Mouse (Mus musculus): ENCODE results near the gene Elfn2.

- no peak for TF ChIP-seq POLR2A (IDR thresholded peaks at IDR 0.05; ENCODE audit: borderline replicate concordance, extremely low read depth, low read depth, low read length)
- no peak for TF ChIP-seq CTCF (IDR thresholded peaks at IDR 0.05; ENCODE audit: insufficient read depth, low read length)
Measured at GRCm38 (mm10) chr15:78681781-78682180, 36.8 kb downstream of the Elfn2 start.

Data from lung, adult 2 months (tissue).